Mouse (Mus musculus) T-helper 2 cell (primary cell): ENCODE results near the gene Rnase2a.
"Not testable (repeated sequence)": the region's sequence is repeated elsewhere in the genome, so short reads cannot be mapped to it uniquely, and the experiment has no call there.

Experiments used
- in situ Hi-C: fragments of 300-600 bp; cut with MboI, MseI; formaldehyde crosslinking; loops from one replicate; pipeline ENCODE4 v1.15.1; 2025; ENCODE audit warnings: high pct_unique_total_duplicates

Rnase2a gene

GRCm38 (mm10) chr14:51256041-51256440 lies at the start of gene Rnase2a:
Rnase2a (minus strand) TSS chr14:51256112.
- in situ Hi-C loops: no loop called here

DNA sequence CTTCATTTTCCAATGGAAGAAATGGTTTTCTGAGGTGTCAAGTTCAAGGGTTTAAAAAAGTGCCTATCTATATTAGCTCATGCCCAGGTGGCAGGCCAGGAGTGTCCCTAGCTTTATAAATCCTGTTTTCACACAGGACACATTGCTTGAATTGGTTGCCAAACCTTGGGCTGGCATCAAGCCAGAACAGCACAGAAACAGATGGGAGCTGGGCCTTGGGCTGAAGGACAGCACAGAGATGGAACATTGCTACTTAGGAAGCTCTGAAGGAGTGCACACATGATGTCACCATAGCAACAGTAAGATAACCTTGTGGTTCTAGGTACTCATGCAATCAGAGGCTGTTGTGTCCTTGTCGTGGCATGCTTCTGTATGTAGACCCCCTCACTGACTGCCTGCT lies 35.6 kb upstream of the Rnase2a start:
- in situ Hi-C loops: no loop called here

- in situ Hi-C loops: not testable (repeated sequence)
Measured at GRCm38 (mm10) chr14:51278515-51278914, 22.6 kb upstream of the Rnase2a start.

DNA sequence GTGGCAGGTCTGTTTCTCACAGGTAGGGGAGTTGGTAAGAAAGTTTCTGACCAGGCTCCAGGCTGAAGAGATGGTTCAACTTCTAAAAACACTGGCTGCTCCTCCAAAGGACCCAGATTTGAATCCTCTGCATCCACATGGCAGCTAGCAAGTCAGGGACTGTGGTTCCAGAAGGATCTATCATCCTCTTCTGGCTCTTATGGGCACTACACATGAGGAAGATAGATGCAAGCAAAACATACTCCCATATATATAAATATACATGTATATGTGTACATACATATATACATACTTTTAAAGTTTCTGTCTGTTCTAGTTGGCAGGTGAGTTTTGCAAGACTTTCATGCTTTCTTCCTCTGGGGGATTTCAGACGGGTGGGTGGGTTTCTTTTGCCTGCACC lies 12.8 kb upstream of the Rnase2a start:
- in situ Hi-C loops: loop anchor here (10.0 kb wide), 1 partner anchor 164 kb away; no protein-coding TSS in a partner anchor

- in situ Hi-C loops: loop anchor here (10.0 kb wide), 1 partner anchor 161 kb away; no protein-coding TSS in a partner anchor
Measured at GRCm38 (mm10) chr14:51266113-51266512, 10.2 kb upstream of the Rnase2a start.

DNA sequence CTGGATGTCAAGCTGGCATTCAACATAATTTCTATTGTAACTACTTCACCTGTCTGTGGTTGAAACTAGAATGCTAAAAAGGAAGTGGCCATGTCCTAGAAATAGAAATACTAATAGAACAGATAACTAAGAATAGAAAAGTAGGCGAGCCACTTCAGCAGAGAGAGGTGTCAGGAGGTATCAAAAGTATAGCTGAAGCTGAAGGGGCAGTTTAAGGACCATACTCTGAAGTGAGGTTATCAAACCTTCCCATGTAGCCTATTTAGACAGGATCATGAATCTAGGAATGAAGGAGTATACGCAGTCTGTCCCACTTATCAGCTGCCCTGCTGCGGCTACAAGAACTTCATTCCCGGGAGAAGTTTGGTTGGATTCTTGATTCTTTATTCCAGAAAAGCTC lies 9.8 kb upstream of the Rnase2a start:
- in situ Hi-C loops: loop anchor here (10.0 kb wide), 1 partner anchor 161 kb away; no protein-coding TSS in a partner anchor

DNA sequence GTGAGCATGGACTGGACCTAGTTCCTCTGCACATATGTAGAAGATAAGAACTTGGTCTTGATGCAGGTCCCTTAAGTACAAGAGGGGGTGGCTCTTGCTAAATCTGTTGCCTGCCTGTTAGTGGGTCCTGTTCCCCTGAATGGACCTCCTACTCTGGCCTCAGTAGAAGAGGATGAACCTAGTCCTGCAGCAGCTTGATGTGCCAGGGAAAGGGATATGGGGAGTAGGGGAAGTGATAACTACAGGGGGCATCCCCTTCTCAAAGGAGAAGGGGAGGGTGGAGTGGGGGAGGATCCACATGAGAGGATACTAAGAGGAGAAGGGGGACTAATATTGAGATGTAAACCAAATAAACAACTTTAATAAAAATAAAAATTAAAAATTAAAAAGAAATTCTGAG lies 6.5 kb upstream of the Rnase2a start:
- in situ Hi-C loops: loop anchor here (5.0 to 10.0 kb wide), 2 partner anchors 80 to 158 kb away; no protein-coding TSS in a partner anchor

DNA sequence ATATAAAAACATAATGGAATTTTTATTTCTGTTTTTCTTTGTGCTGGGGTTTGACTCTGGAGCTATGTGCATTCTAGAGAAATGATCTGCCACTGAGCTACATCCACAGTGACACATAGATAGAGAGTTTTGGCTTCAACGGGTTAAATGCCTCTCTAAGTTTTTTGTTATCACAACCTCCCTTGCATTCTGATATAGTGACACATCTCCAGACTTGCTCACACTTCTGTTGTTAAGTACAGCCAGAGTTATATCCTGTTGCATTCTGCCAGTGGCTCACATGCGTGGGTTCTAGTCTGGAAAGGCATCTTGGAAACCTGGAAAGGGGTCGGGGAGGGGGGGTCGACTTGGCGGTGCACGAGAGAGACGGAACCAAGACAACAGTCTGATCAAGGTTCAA lies 3.8 kb upstream of the Rnase2a start:
- in situ Hi-C loops: loop anchor here (5.0 to 10.0 kb wide), 2 partner anchors 77 to 155 kb away; no protein-coding TSS in a partner anchor

DNA sequence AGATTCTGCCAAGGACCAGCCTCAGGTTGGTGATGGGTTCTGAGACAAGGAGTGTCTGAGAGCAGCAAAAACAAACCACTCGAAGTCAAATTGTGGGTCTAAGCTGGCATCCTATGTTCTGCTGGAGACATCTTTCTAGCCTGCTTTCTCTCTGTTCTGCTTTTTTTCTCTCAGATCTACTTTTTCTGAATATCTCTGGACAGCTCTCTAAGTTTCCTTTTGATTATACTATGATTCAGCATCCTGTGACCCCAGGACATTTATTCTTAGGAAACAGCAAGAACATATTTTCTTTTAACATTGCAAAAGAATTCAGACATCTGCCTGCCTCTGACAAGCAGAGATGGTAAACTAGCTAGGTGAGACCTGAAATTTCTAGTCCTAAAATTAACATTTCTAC lies 2.3 kb downstream of the Rnase2a start:
- in situ Hi-C loops: no loop called here

GRCm38 (mm10) chr14:51252206-51252605 lies 3.7 kb downstream of the Rnase2a start:
- in situ Hi-C loops: not testable (repeated sequence)

DNA sequence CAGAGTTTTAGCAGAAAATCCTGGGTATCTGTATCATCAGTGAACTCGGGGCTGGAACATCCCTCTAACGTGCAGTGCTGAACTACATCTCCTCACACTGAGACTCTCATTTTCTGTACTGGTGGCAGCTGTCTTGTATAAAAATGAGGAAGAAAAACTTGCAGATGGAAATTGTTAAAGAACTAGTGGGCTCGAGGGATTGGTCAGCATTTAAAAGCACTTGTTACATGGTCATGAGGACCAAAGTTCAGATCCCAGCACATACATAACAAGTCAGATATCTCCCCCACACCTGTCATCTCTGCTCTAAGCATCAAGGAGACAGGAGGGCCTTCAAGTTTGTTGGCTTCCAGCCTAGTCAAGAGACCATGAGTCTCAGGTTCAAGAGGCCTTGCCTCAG lies 5.6 kb downstream of the Rnase2a start:
- in situ Hi-C loops: no loop called here

DNA sequence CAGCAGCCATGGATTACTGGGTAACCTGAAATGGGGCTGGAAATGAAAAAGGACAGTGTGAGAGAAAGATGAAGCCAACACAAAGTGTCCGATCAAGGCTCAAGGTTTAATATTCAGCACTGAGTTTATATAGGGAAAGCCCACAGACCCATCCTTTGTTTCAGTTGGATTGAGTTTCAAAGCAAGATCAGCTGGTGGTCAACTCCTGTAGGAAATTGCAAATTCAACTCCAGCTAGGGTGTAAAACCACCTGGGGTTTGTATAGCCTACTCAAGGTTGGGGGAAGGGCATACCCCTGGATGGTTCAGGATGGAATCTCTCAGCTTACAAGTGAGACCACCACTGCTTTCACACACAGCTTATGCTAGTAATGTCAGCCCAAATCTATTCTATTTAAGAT lies 8.2 kb downstream of the Rnase2a start:
- in situ Hi-C loops: no loop called here

- in situ Hi-C loops: no loop called here
Measured at GRCm38 (mm10) chr14:51240899-51241298, 15.0 kb downstream of the Rnase2a start.

DNA sequence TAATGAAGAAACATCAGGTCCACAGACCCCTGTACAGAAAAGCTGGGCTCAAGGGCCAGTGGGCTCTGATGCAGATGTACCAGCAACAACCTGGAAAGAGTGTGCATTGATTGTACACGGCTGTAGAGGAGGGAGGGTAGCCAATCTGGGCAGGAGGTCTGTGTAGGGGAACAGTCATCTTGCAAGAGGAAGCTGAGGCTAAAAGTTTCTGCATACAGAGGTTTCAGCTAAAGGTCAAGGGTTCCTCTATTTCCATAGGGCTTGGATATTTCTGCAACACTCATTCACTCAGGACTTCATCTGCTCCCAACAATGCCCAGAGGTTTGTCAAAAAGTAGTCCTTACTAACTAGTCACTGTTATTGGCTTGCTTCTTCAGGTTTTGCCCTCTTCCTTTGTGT lies 18.4 kb downstream of the Rnase2a start:
- in situ Hi-C loops: not testable (repeated sequence)

DNA sequence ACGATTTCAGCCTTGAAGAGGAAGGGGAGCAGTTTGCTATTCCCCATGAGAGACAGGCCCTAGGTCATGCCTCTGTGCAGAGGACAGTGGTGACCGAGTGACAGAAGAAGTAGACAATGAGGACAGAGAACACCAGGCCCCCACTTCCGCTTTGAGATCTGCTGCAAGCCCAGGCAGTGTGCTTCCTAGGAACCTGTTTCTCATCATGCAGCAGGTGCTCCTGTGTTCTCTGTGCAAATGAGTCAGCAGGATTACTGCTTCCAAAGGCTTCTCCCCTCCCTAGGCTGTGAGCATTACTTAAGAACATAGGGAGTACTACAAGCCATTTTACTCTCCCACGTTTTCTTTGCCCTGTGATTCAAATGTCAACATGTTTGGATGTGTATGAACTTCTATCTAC lies 26.3 kb downstream of the Rnase2a start:
- in situ Hi-C loops: not testable (repeated sequence)

GRCm38 (mm10) chr14:51220075-51220474 lies 35.8 kb downstream of the Rnase2a start:
- in situ Hi-C loops: not testable (repeated sequence)
